Mouse (Mus musculus) brain, embryonic 14.5 days (tissue): Measurements from ENCODE around the gene Olfr287.

ENCODE experiments used
- CTCF ChIP-seq: fragments of 200-500 bp; IDR thresholded peaks from 2 replicates; pipeline ENCODE4 v1.5.1; 2012; ENCODE audit warnings: inconsistent platforms, mild to moderate bottlenecking, moderate library complexity, borderline replicate concordance; ENCODE audit not compliant: insufficient read depth, insufficient read length; ENCODE audit errors: extremely low read depth
- POLR2A ChIP-seq: fragments of 200-500 bp; IDR thresholded peaks from 2 replicates; pipeline ENCODE4 v1.6.1; 2012; ENCODE audit warnings: mild to moderate bottlenecking, inconsistent platforms, borderline replicate concordance; ENCODE audit not compliant: poor library complexity, insufficient read depth, insufficient read length, severe bottlenecking; ENCODE audit errors: extremely low read depth

DNA sequence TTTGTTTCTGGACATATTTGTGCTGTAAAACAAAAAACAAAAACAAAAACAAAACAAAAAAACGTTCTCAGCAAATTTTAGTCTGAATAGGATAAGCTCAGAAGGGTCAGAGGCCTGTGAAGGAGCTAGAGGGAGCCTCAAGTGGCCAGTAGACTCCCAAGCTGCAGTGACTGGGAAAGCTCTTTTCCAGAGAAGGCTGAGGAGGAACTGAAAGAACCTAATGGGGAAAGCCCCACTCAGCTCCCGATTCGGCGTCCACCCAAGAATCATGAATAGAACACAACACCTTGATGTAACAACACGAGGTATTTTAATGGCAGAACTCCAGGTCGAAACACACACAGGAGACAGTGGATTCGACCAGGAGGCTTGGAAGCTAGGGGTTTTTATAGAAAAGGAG lies 36.9 kb upstream of the Olfr287 start:
- no peak for TF ChIP-seq CTCF
- no peak for TF ChIP-seq POLR2A
